In the genomic region with DNA sequence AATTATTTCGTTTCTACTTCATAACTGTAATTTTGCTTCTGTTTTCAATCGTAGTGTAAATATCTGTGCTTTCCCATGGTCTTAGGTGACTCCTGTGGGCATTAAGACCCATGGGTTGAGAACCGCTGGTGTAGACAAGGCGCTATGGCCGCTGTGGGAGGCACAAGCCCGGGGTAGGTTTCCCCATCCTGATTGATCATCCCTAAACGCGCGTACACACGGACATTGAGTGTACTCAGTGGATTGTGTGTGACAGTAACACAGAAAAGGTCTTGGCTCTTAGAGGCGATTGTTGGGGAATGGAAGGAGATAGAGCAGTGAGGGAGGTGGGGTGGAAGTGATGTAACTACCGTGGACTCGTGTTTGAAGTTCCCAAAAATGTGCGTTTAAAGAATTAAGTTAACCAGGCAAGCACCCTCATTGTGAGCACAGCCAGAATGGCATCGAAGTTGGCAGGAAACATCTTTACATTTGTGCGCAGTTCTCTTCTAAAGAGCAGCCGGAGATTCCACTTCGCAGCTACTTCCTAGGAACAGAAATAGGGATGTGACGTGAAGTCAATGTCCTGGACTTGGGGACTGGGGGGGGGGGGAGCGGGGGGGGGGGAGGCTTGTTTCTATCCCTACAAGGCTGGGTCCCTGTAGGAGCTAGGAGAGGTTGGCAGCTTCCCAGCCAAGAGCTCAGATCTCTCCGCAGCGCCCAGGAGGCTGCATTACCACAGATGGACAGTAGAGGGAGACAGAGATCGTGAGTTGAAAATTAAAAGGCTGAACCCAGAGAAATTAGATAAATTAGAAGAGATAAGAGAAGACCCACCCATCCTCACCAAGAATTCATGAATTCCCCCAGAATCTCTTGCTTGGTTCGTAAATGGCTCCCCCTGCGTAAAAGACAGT, we compare ENCODE assay signal across 9 mouse cellular contexts. TPM values are rescaled to one million over a fixed set of nuclear protein-coding genes. Genes with fewer than 3 reads are reported as not detected.
DNase-seq lines count a peak whose midpoint lies in the region; ATAC-seq and TF ChIP-seq lines count a peak whose summit lies in the region.
"Had no signal": no experiment of that assay in that cellular context is flagged by ENCODE, and none has a peak within 500 bp of the region (broad histone marks: within the 10 kb centered on the region; RNA-seq: fewer than 3 reads in every experiment).

No protein-coding gene starts in this region.

- H3K36me3 ChIP-seq in embryonic facial prominence, embryonic 11.5 days (replicated peaks; ENCODE audit: control insufficient read depth, insufficient read depth, low read depth, low read length), result no peaks in the 10 kb centered on the region
- no peaks in the 10 kb centered on the region for H3K36me3 ChIP-seq in kidney, postnatal 0 days (ENCODE audit: insufficient read depth, low read length)
- no peaks in the 10 kb centered on the region for H3K36me3 ChIP-seq in liver, embryonic 11.5 days (ENCODE audit: control insufficient read depth, insufficient read depth, low read length)
- H3K36me3 ChIP-seq in neural tube, embryonic 12.5 days, result no peaks in the 10 kb centered on the region
- H3K36me3 ChIP-seq: embryonic facial prominence, embryonic 12.5 days had no signal

- H3K4me2 ChIP-seq in embryonic facial prominence, embryonic 11.5 days (ENCODE audit: low read depth, low read length), result no peak overlapping the region
- H3K4me2 ChIP-seq in kidney, postnatal 0 days (ENCODE audit: low read length), result no peak overlapping the region
- H3K4me2 ChIP-seq in liver, embryonic 11.5 days, result no peak overlapping the region
- no peak overlapping the region for H3K4me2 ChIP-seq in neural tube, embryonic 12.5 days (replicated peaks)
- H3K4me2 ChIP-seq: embryonic facial prominence, embryonic 12.5 days had no signal

- no peak overlapping the region for H3K27ac ChIP-seq in embryonic facial prominence, embryonic 11.5 days (replicated peaks; ENCODE audit: low read depth, low read length)
- H3K27ac ChIP-seq in kidney, postnatal 0 days, result no peak overlapping the region
- no peak overlapping the region for H3K27ac ChIP-seq in liver, embryonic 11.5 days (ENCODE audit: low read depth, low read length)
- no peak overlapping the region for H3K27ac ChIP-seq in neural tube, embryonic 12.5 days
- H3K27ac ChIP-seq: embryonic facial prominence, embryonic 12.5 days had no signal

- H3K9me3 ChIP-seq in embryonic facial prominence, embryonic 11.5 days (replicated peaks; ENCODE audit: control insufficient read depth, low read length), result no peaks in the 10 kb centered on the region
- H3K9me3 ChIP-seq in kidney, postnatal 0 days (replicated peaks; ENCODE audit: low read length), result no peaks in the 10 kb centered on the region
- no peaks in the 10 kb centered on the region for H3K9me3 ChIP-seq in liver, embryonic 11.5 days (ENCODE audit: control insufficient read depth, low read length)
- no peaks in the 10 kb centered on the region for H3K9me3 ChIP-seq in neural tube, embryonic 12.5 days

- H3K4me1 ChIP-seq in embryonic facial prominence, embryonic 11.5 days (ENCODE audit: control insufficient read depth, insufficient read depth, low read length), result no peaks in the 10 kb centered on the region
- H3K4me1 ChIP-seq in kidney, postnatal 0 days (replicated peaks; ENCODE audit: insufficient read depth, low read length), result no peaks in the 10 kb centered on the region
- no peaks in the 10 kb centered on the region for H3K4me1 ChIP-seq in liver, embryonic 11.5 days (replicated peaks; ENCODE audit: control insufficient read depth, insufficient read depth, low read length)
- H3K4me1 ChIP-seq in neural tube, embryonic 12.5 days, result no peaks in the 10 kb centered on the region
- H3K4me1 ChIP-seq: embryonic facial prominence, embryonic 12.5 days had no signal

- H3K9ac ChIP-seq in embryonic facial prominence, embryonic 11.5 days (replicated peaks; ENCODE audit: low read length), result no peak overlapping the region
- no peak overlapping the region for H3K9ac ChIP-seq in kidney, postnatal 0 days (ENCODE audit: low read depth, low read length)
- H3K9ac ChIP-seq in liver, embryonic 11.5 days (ENCODE audit: low read depth, low read length), result no peak overlapping the region
- no peak overlapping the region for H3K9ac ChIP-seq in neural tube, embryonic 12.5 days
- H3K9ac ChIP-seq: embryonic facial prominence, embryonic 12.5 days had no signal

- 48% methylated on average over 25 of the region's 25 CpGs for WGBS in embryonic facial prominence, embryonic 11.5 days
- 47% methylated on average over 24 of the region's 25 CpGs for WGBS in kidney, postnatal 0 days
- WGBS in liver, embryonic 11.5 days, result 42% methylated on average over 25 of the region's 25 CpGs
- WGBS in neural tube, embryonic 12.5 days, result 48% methylated on average over 25 of the region's 25 CpGs

- no peaks in the 10 kb centered on the region for H3K27me3 ChIP-seq in embryonic facial prominence, embryonic 11.5 days (ENCODE audit: control insufficient read depth, insufficient read depth, low read length)
- no peaks in the 10 kb centered on the region for H3K27me3 ChIP-seq in kidney, postnatal 0 days (ENCODE audit: insufficient read depth, low read length)
- H3K27me3 ChIP-seq in liver, embryonic 11.5 days (replicated peaks; ENCODE audit: control insufficient read depth, insufficient read depth, low read length), result no peaks in the 10 kb centered on the region
- H3K27me3 ChIP-seq in neural tube, embryonic 12.5 days (replicated peaks), result no peaks in the 10 kb centered on the region
- H3K27me3 ChIP-seq: embryonic facial prominence, embryonic 12.5 days had no signal

- no peak for ATAC-seq in embryonic facial prominence, embryonic 11.5 days (replicated peaks; ENCODE audit: insufficient number of reproducible peaks, low FRiP score, low TSS enrichment, low read depth)
- no peak; the same call in 1 of the 2 replicates for ATAC-seq in kidney, postnatal 0 days (replicated peaks; ENCODE audit: low FRiP score, low read depth)
- ATAC-seq in liver, embryonic 11.5 days (replicated peaks; ENCODE audit: low FRiP score), result no peak
- peak; percentile 71; the same call in 1 of the 2 replicates for ATAC-seq in neural tube, embryonic 12.5 days (ENCODE audit: low FRiP score, low read depth)

- H3K4me3 ChIP-seq in embryonic facial prominence, embryonic 11.5 days (ENCODE audit: low read depth, low read length), result no peak overlapping the region
- H3K4me3 ChIP-seq in kidney, postnatal 0 days (replicated peaks; ENCODE audit: low read depth, low read length), result no peak overlapping the region
- H3K4me3 ChIP-seq in liver, embryonic 11.5 days (ENCODE audit: low read depth, low read length), result no peak overlapping the region
- H3K4me3 ChIP-seq in neural tube, embryonic 12.5 days, result no peak overlapping the region
- H3K4me3 ChIP-seq: embryonic facial prominence, embryonic 12.5 days had no signal

- DNase-seq in CD4-positive helper T cell, adult 2 months (ENCODE audit: low read depth, low spot score), result peak; percentile 68
- DNase-seq in adrenal gland, postnatal 25 days, result peak; percentile 78
- peak; percentile 78 for DNase-seq in embryonic facial prominence, embryonic 11.5 days (ENCODE audit: low spot score)
- peak; percentile 85 for DNase-seq in heart, adult 8-10 months (ENCODE audit: low spot score)
- DNase-seq in kidney, postnatal 0 days (ENCODE audit: low spot score), result peak; percentile 83
- peak; percentile 68 for DNase-seq in liver, embryonic 11.5 days (ENCODE audit: low spot score)
- DNase-seq in telencephalon, adult 2 months (ENCODE audit: low read depth, low spot score), result peak; percentile 45

- peak; percentile 87 for TF ChIP-seq CTCF in kidney, postnatal 0 days (IDR thresholded peaks at IDR 0.05; ENCODE audit: low read depth)

RNA-seq across cellular contexts. Expression of a gene that starts 17.9 kb away (rescaled TPM):
- not detected in 2 replicates for total RNA-seq in adrenal gland, postnatal 25 days (2021)
- 0.08 TPM in 1 of 2 replicates, not detected in the other for polyA plus RNA-seq in embryonic facial prominence, embryonic 11.5 days (2014; fragmentation: Nextera tagmentation; extraction: Ambion mirVana)
- under 1 TPM in 3 of 4 experiments, not detected in 1; 0.05 to 0.40 (median 0.09) TPM for total RNA-seq in heart, adult 8-10 months (2022)
- polyA plus RNA-seq in kidney, postnatal 0 days (2015; fragmentation: Nextera tagmentation; extraction: Ambion mirVana), result not detected in 2 replicates
- polyA plus RNA-seq in liver, embryonic 11.5 days (2014; fragmentation: Nextera tagmentation; extraction: Ambion mirVana), result 0.53 and 0.62 TPM in 2 replicates
- polyA plus RNA-seq in neural tube, embryonic 12.5 days (2016; fragmentation: Nextera tagmentation; extraction: Ambion mirVana), result 0.08 TPM in 1 of 2 replicates, not detected in the other
- polyA plus RNA-seq: embryonic facial prominence, embryonic 12.5 days had no signal

RNA-seq across cellular contexts. Expression of a gene that starts 23.0 kb away (rescaled TPM):
- total RNA-seq in adrenal gland, postnatal 25 days (2021), result 11.3 and 15.4 TPM in 2 replicates
- polyA plus RNA-seq in embryonic facial prominence, embryonic 11.5 days (2014; fragmentation: Nextera tagmentation; extraction: Ambion mirVana), result 91.8 and 94.6 TPM in 2 replicates
- 10 to 100 TPM in 3 of 4 experiments, 1 to 10 TPM in 1; 9.7 to 14.0 (median 11.8) TPM for total RNA-seq in heart, adult 8-10 months (2022)
- 49.5 and 49.6 TPM in 2 replicates for polyA plus RNA-seq in kidney, postnatal 0 days (2015; fragmentation: Nextera tagmentation; extraction: Ambion mirVana)
- 96.7 and 114 TPM in 2 replicates for polyA plus RNA-seq in liver, embryonic 11.5 days (2014; fragmentation: Nextera tagmentation; extraction: Ambion mirVana)
- 52.8 and 59.3 TPM in 2 replicates for polyA plus RNA-seq in neural tube, embryonic 12.5 days (2016; fragmentation: Nextera tagmentation; extraction: Ambion mirVana)

RNA-seq across cellular contexts. Expression of a gene that starts 39.9 kb away (rescaled TPM):
- 27.6 and 27.9 TPM in 2 replicates for total RNA-seq in adrenal gland, postnatal 25 days (2021)
- polyA plus RNA-seq in embryonic facial prominence, embryonic 11.5 days (2014; fragmentation: Nextera tagmentation; extraction: Ambion mirVana), result 21.6 and 24.0 TPM in 2 replicates
- 10 to 100 TPM; 20.4 to 26.8 (median 23.0) TPM for total RNA-seq in heart, adult 8-10 months (2022)
- polyA plus RNA-seq in kidney, postnatal 0 days (2015; fragmentation: Nextera tagmentation; extraction: Ambion mirVana), result 49.3 and 55.0 TPM in 2 replicates
- 16.9 and 19.1 TPM in 2 replicates for polyA plus RNA-seq in liver, embryonic 11.5 days (2014; fragmentation: Nextera tagmentation; extraction: Ambion mirVana)
- polyA plus RNA-seq in neural tube, embryonic 12.5 days (2016; fragmentation: Nextera tagmentation; extraction: Ambion mirVana), result 26.4 and 32.9 TPM in 2 replicates

RNA-seq across cellular contexts. Expression of a gene that starts 44.1 kb away (rescaled TPM):
- 18.5 and 22.9 TPM in 2 replicates for total RNA-seq in adrenal gland, postnatal 25 days (2021)
- polyA plus RNA-seq in embryonic facial prominence, embryonic 11.5 days (2014; fragmentation: Nextera tagmentation; extraction: Ambion mirVana), result 29.6 and 30.9 TPM in 2 replicates
- 1 to 10 TPM; 5.5 to 7.7 (median 6.2) TPM for total RNA-seq in heart, adult 8-10 months (2022)
- 31.6 and 33.0 TPM in 2 replicates for polyA plus RNA-seq in kidney, postnatal 0 days (2015; fragmentation: Nextera tagmentation; extraction: Ambion mirVana)
- polyA plus RNA-seq in liver, embryonic 11.5 days (2014; fragmentation: Nextera tagmentation; extraction: Ambion mirVana), result 29.6 and 30.8 TPM in 2 replicates
- polyA plus RNA-seq in neural tube, embryonic 12.5 days (2016; fragmentation: Nextera tagmentation; extraction: Ambion mirVana), result 30.3 and 30.7 TPM in 2 replicates
